Mouse (Mus musculus) forebrain, embryonic 15.5 days (tissue): Measurements from ENCODE around the gene Ccdc40. TPM values are rescaled to one million over a fixed set of nuclear protein-coding genes. Genes with fewer than 3 reads are reported as not detected.
"Not testable (repeated sequence)": the region's sequence is repeated elsewhere in the genome, so short reads cannot be mapped to it uniquely, and the experiment has no call there.

Source experiments
- ATAC-seq: fragments of 200-750 bp; cut with Nextera tagmentation; replicated peaks from 2 replicates; pipeline ENCODE4 v1.8.0; 2017; ENCODE audit warnings: mild to moderate bottlenecking, moderate TSS enrichment, moderate library complexity
- H3K27ac ChIP-seq: fragments of 300-500 bp; sonication (generic); replicated peaks from 2 replicates; pipeline ENCODE4 v1.5.1; 2015; ENCODE audit warnings: mild to moderate bottlenecking, inconsistent platforms
- H3K27me3 ChIP-seq: fragments of 300-500 bp; sonication (generic); 2 replicates; pipeline ENCODE4 v1.6.1; 2015; ENCODE audit warnings: inconsistent platforms
- H3K36me3 ChIP-seq: fragments of 300-500 bp; sonication (generic); 2 replicates; pipeline ENCODE4 v1.6.1; 2015; ENCODE audit warnings: mild to moderate bottlenecking, inconsistent platforms
- H3K4me1 ChIP-seq: fragments of 300-500 bp; sonication (generic); 2 replicates; pipeline ENCODE4 v1.6.1; 2015; ENCODE audit warnings: inconsistent platforms
- H3K4me2 ChIP-seq: fragments of 300-500 bp; sonication (generic); replicated peaks from 2 replicates; pipeline ENCODE4 v1.6.1; 2015; ENCODE audit warnings: mild to moderate bottlenecking, inconsistent platforms
- H3K4me3 ChIP-seq: fragments of 300-500 bp; sonication (generic); 2 replicates; pipeline ENCODE4 v1.5.1; 2015; ENCODE audit warnings: mild to moderate bottlenecking, inconsistent platforms
- H3K9ac ChIP-seq: fragments of 300-500 bp; sonication (generic); replicated peaks from 2 replicates; pipeline ENCODE4 v1.6.1; 2015; ENCODE audit warnings: mild to moderate bottlenecking, inconsistent platforms
- H3K9me3 ChIP-seq: fragments of 300-500 bp; sonication (generic); 2 replicates; pipeline ENCODE4 v1.6.1; 2016; ENCODE audit warnings: inconsistent platforms
- WGBS: fragments of 180-500 bp; shearing (Covaris S2); methylation state at CpG from one replicate; pipeline ENCODE4 v1.1.7; 2015; ENCODE audit warnings: mixed read lengths; 5-methylcytosine and 5-hydroxymethylcytosine counted together
- polyA plus RNA-seq: library from polyadenylated mRNA; unstranded; fragments of >200 nt; fragmentation: Nextera tagmentation; extraction: Ambion mirVana; gene quantifications from 2 replicates; pipeline ENCODE4 v1.2.1, GENCODE M21; 2015

Ccdc40 gene
- polyA plus RNA-seq, 1 experiment from 2014 or later, result 13.7 TPM

GRCm38 (mm10) chr11:119225634-119226033 lies 2.7 kb upstream of the Ccdc40 start:
- Histone ChIP-seq H3K9me3 (no peaks in the 10 kb centered on the region), H3K4me2 (no peak overlapping the region), H3K27me3 (no peaks in the 10 kb centered on the region), H3K36me3 (no peaks in the 10 kb centered on the region), H3K27ac (no peak overlapping the region), H3K4me1 (peaks cover 84% of the 10 kb centered on the region), H3K4me3 (no peak overlapping the region), H3K9ac (no peak overlapping the region)
- WGBS, result 69% methylated on average over 9 of the region's 9 CpGs
- ATAC-seq, result no peak

- H3K36me3 ChIP-seq, result no peaks in the 10 kb centered on the region
- peak overlapping the region; percentile 81 for H3K9ac ChIP-seq
- H3K4me2 ChIP-seq, result peak overlapping the region; percentile 77
- peak overlapping the region; percentile 82 for H3K4me3 ChIP-seq
- WGBS, result 2% methylated on average over 12 of the region's 12 CpGs
- H3K4me1 ChIP-seq, result peaks cover 72% of the 10 kb centered on the region
- no peaks in the 10 kb centered on the region for H3K9me3 ChIP-seq
- H3K27me3 ChIP-seq, result no peaks in the 10 kb centered on the region
- H3K27ac ChIP-seq, result 0 out of 2 replicates have a peak overlapping the region, but pooled peaks have one; percentile 75
- no peak for ATAC-seq
These were observed 781 bp upstream of the Ccdc40 start for GRCm38 (mm10) chr11:119227591-119227990.

DNA sequence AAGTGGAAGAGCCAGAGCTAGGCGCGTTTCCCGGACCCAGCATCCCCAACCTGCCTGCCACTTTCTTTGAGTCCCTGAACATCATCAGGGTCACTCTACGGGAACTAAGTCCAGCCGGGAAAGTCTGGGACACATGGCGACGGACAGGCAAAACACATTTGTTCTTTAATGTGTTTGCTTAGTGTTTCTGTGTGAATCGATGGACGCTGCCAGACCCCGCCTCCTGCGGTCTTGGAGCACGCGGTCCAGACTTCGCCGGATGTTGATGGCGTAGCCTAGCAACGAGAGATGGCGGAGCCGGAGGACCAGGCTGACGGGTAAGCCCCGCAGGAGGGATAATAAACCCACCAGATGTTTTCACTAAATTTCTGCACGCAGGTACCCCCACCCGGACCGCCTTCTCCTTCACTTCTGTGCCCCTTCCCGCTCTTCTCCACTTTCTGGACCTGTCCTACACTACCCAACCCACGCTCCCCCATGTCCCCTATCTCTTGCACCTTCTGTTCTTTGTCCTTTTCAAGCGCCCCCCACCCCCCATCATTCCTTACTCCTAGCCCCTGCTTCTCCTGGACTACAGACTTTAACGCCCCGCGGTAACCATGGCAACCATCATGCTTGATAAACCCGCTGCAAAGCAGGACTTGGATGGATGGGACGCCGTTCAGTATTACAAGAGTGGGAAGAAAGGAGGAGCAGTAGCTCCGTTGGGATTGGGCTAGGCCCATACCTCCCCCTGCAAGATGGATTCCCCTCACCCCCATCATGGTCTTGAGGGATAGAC lies 664 bp downstream of the Ccdc40 start:
- no peaks in the 10 kb centered on the region for H3K36me3 ChIP-seq
- peaks cover 58% of the 10 kb centered on the region for H3K4me1 ChIP-seq
- peak overlapping the region; percentile 77 for H3K4me2 ChIP-seq
- H3K27ac ChIP-seq, result peak overlapping the region; percentile 75
- under 1% methylated on average over 34 of the region's 34 CpGs for WGBS
- no peaks in the 10 kb centered on the region for H3K27me3 ChIP-seq
- H3K4me3 ChIP-seq, result peak overlapping the region; percentile 82
- no peaks in the 10 kb centered on the region for H3K9me3 ChIP-seq
- peak overlapping the region; percentile 81 for H3K9ac ChIP-seq
- peak; percentile 89 for ATAC-seq

DNA sequence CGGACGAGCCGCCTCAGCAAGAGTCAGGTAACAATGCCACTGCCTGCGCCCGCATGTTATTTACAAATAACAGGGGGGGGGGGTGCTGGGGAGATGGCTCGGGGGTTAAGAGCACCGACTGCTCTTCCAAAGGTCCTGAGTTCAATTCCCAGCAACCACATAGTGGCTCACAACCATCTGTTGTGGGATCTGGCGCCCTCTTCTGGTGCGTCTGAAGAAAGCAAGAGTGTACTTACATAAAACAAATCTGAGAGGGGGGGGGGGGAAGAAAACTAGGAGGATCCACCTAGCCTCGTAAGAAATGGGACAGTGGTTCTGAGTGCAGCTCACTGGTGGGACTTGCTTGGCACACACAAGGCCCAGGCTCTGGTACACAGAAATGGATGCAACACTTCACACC lies 6.4 kb downstream of the Ccdc40 start:
- Histone ChIP-seq H3K9me3 (no peaks in the 10 kb centered on the region), H3K4me1 (peaks cover 15% of the 10 kb centered on the region), H3K27me3 (no peaks in the 10 kb centered on the region), H3K4me3 (no peak overlapping the region), H3K27ac (no peak overlapping the region), H3K9ac (no peak overlapping the region), H3K36me3 (0 out of 2 replicates have a peak, but pooled peaks cover under 1% of the 10 kb centered on the region), H3K4me2 (no peak overlapping the region)
- ATAC-seq, result no peak
- WGBS, result 94% methylated on average over 10 of the region's 10 CpGs

DNA sequence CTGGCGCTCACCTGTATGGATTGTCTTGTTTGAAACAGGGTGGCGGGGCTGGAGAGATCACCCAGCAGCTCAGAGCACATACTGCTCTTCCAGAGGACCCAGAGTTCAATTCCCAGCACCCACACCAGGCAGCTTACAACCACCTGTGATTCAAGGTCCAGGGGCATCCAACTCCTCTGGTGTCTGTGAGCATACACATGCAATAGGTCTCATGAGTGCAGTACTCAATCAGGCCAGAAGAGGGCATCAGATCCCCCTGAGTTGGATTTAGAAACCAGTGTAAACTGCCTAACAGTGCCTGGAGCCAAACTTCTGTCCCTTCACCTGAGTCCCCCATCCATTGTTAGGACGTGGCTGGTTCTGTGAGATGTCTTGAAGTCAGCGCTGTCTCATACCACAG lies 7.2 kb downstream of the Ccdc40 start:
- Histone ChIP-seq H3K9me3 (no peaks in the 10 kb centered on the region), H3K27ac (no peak overlapping the region), H3K9ac (no peak overlapping the region), H3K36me3 (0 out of 2 replicates have a peak, but pooled peaks cover 3% of the 10 kb centered on the region), H3K27me3 (no peaks in the 10 kb centered on the region), H3K4me1 (peaks cover 8% of the 10 kb centered on the region), H3K4me2 (no peak overlapping the region), H3K4me3 (no peak overlapping the region)
- no peak for ATAC-seq
- 85% methylated on average over 4 of the region's 4 CpGs for WGBS

GRCm38 (mm10) chr11:119236354-119236753 lies 8.0 kb downstream of the Ccdc40 start:
- H3K9me3 ChIP-seq, result no peaks in the 10 kb centered on the region
- H3K9ac ChIP-seq, result no peak overlapping the region
- H3K4me1 ChIP-seq, result peaks cover 8% of the 10 kb centered on the region
- no peak overlapping the region for H3K4me3 ChIP-seq
- no peak overlapping the region for H3K4me2 ChIP-seq
- no peak for ATAC-seq
- WGBS, result 44% methylated on average over 8 of the region's 8 CpGs
- H3K27me3 ChIP-seq, result no peaks in the 10 kb centered on the region
- 0 out of 2 replicates have a peak, but pooled peaks cover 3% of the 10 kb centered on the region for H3K36me3 ChIP-seq
- H3K27ac ChIP-seq, result no peak overlapping the region

- no peak overlapping the region for H3K27ac ChIP-seq
- 50% methylated on average over 3 of the region's 3 CpGs for WGBS
- H3K4me1 ChIP-seq, result peaks cover 8% of the 10 kb centered on the region
- H3K27me3 ChIP-seq, result no peaks in the 10 kb centered on the region
- H3K4me2 ChIP-seq, result no peak overlapping the region
- no peak for ATAC-seq
- H3K9ac ChIP-seq, result no peak overlapping the region
- H3K36me3 ChIP-seq, result 0 out of 2 replicates have a peak, but pooled peaks cover 3% of the 10 kb centered on the region
- H3K4me3 ChIP-seq, result no peak overlapping the region
- H3K9me3 ChIP-seq, result no peaks in the 10 kb centered on the region
These were observed 8.6 kb downstream of the Ccdc40 start for GRCm38 (mm10) chr11:119237007-119237406.

- peak overlapping the region; percentile 31 for H3K4me3 ChIP-seq
- 30% methylated on average over 20 of the region's 20 CpGs for WGBS
- H3K36me3 ChIP-seq, result 0 out of 2 replicates have a peak, but pooled peaks cover 3% of the 10 kb centered on the region
- peak overlapping the region; percentile 47 for H3K4me2 ChIP-seq
- H3K9me3 ChIP-seq, result no peaks in the 10 kb centered on the region
- no peaks in the 10 kb centered on the region for H3K27me3 ChIP-seq
- peak overlapping the region; percentile 34; the same call in 1 of the 2 replicates for H3K9ac ChIP-seq
- ATAC-seq, result peak; percentile 55
- 0 out of 2 replicates have a peak overlapping the region, but pooled peaks have one; percentile 9 for H3K27ac ChIP-seq
- peaks cover 8% of the 10 kb centered on the region for H3K4me1 ChIP-seq
These were observed 9.4 kb downstream of the Ccdc40 start for GRCm38 (mm10) chr11:119237568-119238304.

GRCm38 (mm10) chr11:119238305-119238721 lies 9.9 kb downstream of the Ccdc40 start:
- peak overlapping the region; percentile 16; the same call in 1 of the 2 replicates for H3K9ac ChIP-seq
- H3K9me3 ChIP-seq, result no peaks in the 10 kb centered on the region
- peaks cover 8% of the 10 kb centered on the region for H3K4me1 ChIP-seq
- H3K4me3 ChIP-seq, result peak overlapping the region; percentile 31
- WGBS, result 19% methylated on average over 11 of the region's 11 CpGs
- no peak overlapping the region for H3K27ac ChIP-seq
- H3K36me3 ChIP-seq, result 0 out of 2 replicates have a peak, but pooled peaks cover 3% of the 10 kb centered on the region
- peak; percentile 72 for ATAC-seq
- peak overlapping the region; percentile 47 for H3K4me2 ChIP-seq
- H3K27me3 ChIP-seq, result no peaks in the 10 kb centered on the region

GRCm38 (mm10) chr11:119239480-119239879 lies 11.1 kb downstream of the Ccdc40 start:
- H3K36me3 ChIP-seq, result 0 out of 2 replicates have a peak, but pooled peaks cover 3% of the 10 kb centered on the region
- H3K4me1 ChIP-seq, result peaks cover 8% of the 10 kb centered on the region
- no peak overlapping the region for H3K27ac ChIP-seq
- no peak overlapping the region for H3K4me2 ChIP-seq
- no peak overlapping the region for H3K4me3 ChIP-seq
- ATAC-seq, result no peak
- H3K9ac ChIP-seq, result no peak overlapping the region
- no peaks in the 10 kb centered on the region for H3K27me3 ChIP-seq
- H3K9me3 ChIP-seq, result no peaks in the 10 kb centered on the region
- WGBS, result 94% methylated on average over 12 of the region's 12 CpGs

DNA sequence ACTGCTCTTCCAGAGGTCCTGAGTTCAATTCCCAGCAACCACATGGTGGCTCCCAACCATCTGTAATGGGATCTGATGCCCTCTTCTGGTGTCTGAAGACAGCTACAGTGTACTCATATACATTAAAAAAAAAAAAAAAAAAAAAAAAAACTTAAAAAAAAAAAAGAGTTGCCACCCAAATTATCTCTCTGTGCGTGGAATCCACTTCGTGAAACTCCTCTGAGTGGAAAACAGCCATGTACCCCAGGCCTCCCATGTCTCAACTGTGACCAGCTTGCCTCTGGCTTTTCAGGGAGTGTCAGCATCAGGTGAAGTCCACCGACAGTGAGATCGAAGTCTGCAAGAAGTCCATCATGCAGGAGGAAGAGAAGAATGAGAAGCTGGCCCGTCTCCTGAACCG lies 17.2 kb downstream of the Ccdc40 start:
- not testable (repeated sequence) for H3K27ac ChIP-seq, H3K4me2 ChIP-seq, H3K9me3 ChIP-seq, ATAC-seq, H3K4me1 ChIP-seq, H3K27me3 ChIP-seq, H3K36me3 ChIP-seq, H3K4me3 ChIP-seq, H3K9ac ChIP-seq
- WGBS, result 95% methylated on average over 6 of the region's 6 CpGs

GRCm38 (mm10) chr11:119249011-119249410 lies 20.6 kb downstream of the Ccdc40 start:
- ATAC-seq, result peak; percentile 49
- H3K9me3 ChIP-seq, result no peaks in the 10 kb centered on the region
- H3K27ac ChIP-seq, result no peak overlapping the region
- H3K4me1 ChIP-seq, result peaks cover 11% of the 10 kb centered on the region; the same call in 1 of the 2 replicates
- no peak overlapping the region for H3K9ac ChIP-seq
- no peak overlapping the region for H3K4me2 ChIP-seq
- no peak overlapping the region for H3K4me3 ChIP-seq
- H3K36me3 ChIP-seq, result no peaks in the 10 kb centered on the region
- no peaks in the 10 kb centered on the region for H3K27me3 ChIP-seq
- WGBS, result 33% methylated on average over 6 of the region's 6 CpGs
